Mouse (Mus musculus): ENCODE data around the gene Vma21-ps. TPM values are rescaled to one million over a fixed set of nuclear protein-coding genes. Genes with fewer than 3 reads are reported as not detected.
"Not testable (repeated sequence)": the region's sequence is repeated elsewhere in the genome, so short reads cannot be mapped to it uniquely, and the experiment has no call there.

Vma21-ps gene
- polyA plus RNA-seq (2012; rRNA removed): 1.1 and 2.4 TPM in 2 replicates

DNA sequence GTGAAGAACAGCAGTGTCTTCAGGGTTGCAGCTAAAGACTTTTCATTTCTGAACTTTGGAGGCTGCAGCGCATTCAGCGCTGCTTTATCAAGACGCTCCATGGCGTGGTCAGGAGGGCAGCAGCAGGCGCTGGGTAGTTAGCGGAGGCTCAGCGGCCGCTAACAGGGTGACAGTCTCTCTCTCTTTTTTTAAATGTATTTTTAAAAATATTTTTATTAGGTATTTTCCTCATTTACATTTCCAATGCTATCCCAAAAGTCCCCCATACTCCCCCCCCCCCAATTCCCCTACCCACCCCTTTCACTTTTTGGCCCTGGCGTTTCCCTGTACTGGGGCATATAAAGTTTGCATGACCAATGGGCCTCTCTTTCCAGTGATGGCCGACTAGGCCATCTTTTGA lies at the start of gene Vma21-ps:
Gene Vma21-ps (minus strand): TSS at position 101 of the 400 bp plus-strand sequence.
- H3K4me3 ChIP-seq (ENCODE audit: insufficient read depth, low read length); H3K27ac ChIP-seq (ENCODE audit: insufficient read depth, low read length); H3K4me1 ChIP-seq (ENCODE audit: control insufficient read depth, insufficient read depth, low read length): not testable (repeated sequence)

DNA sequence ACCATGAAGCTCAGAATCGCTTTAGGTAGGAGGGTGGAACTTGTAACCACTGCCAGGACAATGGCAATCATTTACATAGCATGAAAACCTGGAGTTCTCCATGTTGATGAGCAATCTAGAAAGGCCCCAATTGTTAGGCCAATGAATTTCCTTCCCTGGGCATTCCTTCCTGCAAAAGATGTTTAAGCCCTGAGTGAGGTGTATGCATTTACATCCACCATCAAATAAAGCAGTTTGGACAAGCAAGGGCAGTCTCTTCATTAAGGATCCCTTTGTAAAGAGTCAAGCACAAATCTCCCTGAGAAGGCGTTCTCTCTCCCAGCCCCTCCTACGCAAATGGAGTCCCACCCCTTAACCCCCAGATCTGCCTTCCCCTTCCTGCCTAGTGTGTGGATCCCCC lies 46.0 kb upstream of the Vma21-ps start:
- H3K27ac ChIP-seq (ENCODE audit: insufficient read depth, low read length): no peak overlapping the region
- H3K4me3 ChIP-seq (ENCODE audit: insufficient read depth, low read length): no peak overlapping the region
- TF ChIP-seq CTCF (IDR thresholded peaks at IDR 0.05; ENCODE audit: extremely low read depth, insufficient read depth, low read length) (no peak), POLR2A (IDR thresholded peaks at IDR 0.05; ENCODE audit: extremely low read depth, insufficient read depth, low read length) (no peak)
- no peaks in the 10 kb centered on the region for H3K4me1 ChIP-seq (ENCODE audit: control insufficient read depth, insufficient read depth, low read length)

DNA sequence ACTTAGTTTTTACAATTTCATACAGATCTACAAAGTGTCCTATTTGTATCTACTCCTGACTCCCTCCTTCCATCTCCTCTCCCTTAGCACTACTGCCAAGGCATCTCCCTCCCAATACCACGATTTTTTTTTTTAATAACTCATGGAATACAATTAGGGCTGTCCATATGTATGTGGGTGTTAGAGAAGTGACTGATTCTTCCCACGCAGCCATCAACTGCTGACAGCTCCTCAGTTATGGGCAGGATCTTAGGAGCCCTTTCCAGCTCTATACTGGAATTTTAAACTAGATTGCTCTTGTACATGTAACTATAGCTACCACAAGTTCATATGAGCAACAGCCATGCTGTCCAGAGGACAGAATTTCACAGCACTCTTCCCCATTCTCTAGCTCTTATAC lies 33.6 kb upstream of the Vma21-ps start:
- H3K4me3 ChIP-seq (ENCODE audit: insufficient read depth, low read length): no peak overlapping the region
- H3K4me1 ChIP-seq (ENCODE audit: control insufficient read depth, insufficient read depth, low read length): no peaks in the 10 kb centered on the region
- TF ChIP-seq POLR2A (IDR thresholded peaks at IDR 0.05; ENCODE audit: extremely low read depth, insufficient read depth, low read length) (no peak), CTCF (IDR thresholded peaks at IDR 0.05; ENCODE audit: extremely low read depth, insufficient read depth, low read length) (no peak)
- H3K27ac ChIP-seq (ENCODE audit: insufficient read depth, low read length): no peak overlapping the region

DNA sequence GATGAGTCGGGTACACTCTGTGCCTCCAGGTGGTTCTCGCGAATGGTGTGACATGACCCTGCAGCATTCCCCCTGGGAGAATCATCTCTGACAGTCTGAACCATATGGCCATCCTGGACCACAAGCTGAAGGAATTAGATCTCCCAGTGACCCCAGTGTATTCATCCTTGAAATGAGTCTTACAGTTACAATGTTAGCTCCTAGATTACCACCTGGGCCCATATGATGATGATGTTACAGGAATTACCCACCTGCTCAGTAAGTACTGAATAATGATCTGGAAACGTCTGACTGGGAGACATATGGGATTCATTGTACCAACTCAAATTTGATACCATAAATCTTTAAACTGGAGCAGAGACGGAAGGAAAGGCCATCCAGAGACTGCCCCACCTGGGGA lies 29.4 kb upstream of the Vma21-ps start:
- H3K4me3 ChIP-seq (ENCODE audit: insufficient read depth, low read length): no peak overlapping the region
- H3K4me1 ChIP-seq (ENCODE audit: control insufficient read depth, insufficient read depth, low read length): no peaks in the 10 kb centered on the region
- TF ChIP-seq POLR2A (IDR thresholded peaks at IDR 0.05; ENCODE audit: extremely low read depth, insufficient read depth, low read length) (no peak), CTCF (IDR thresholded peaks at IDR 0.05; ENCODE audit: extremely low read depth, insufficient read depth, low read length) (no peak)
- H3K27ac ChIP-seq (ENCODE audit: insufficient read depth, low read length): no peak overlapping the region

DNA sequence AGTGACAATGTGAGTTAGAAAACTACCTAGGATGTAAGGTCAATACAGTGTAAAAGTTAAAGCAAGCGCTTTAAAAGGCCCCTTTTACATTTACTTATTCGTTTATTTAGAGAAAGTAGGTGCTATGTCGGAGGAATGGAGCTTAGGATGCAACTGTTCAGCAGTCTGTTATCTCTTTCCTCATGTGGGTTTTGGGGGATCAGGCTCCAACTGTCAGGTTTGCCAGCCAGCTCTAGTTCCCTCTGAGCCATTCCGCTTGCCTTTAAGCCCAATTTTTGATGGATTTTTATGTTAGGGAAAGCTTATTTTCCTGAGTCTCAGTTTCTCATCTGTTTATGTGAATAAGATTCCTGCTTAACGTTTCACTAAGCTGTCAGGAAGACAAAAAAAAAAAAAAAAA lies 22.3 kb upstream of the Vma21-ps start:
- TF ChIP-seq POLR2A (IDR thresholded peaks at IDR 0.05; ENCODE audit: extremely low read depth, insufficient read depth, low read length): no peak
- TF ChIP-seq CTCF (IDR thresholded peaks at IDR 0.05; ENCODE audit: extremely low read depth, insufficient read depth, low read length): no peak
- Histone ChIP-seq H3K4me1 (ENCODE audit: control insufficient read depth, insufficient read depth, low read length) (no peaks in the 10 kb centered on the region), H3K4me3 (ENCODE audit: insufficient read depth, low read length) (no peak overlapping the region), H3K27ac (ENCODE audit: insufficient read depth, low read length) (no peak overlapping the region)

DNA sequence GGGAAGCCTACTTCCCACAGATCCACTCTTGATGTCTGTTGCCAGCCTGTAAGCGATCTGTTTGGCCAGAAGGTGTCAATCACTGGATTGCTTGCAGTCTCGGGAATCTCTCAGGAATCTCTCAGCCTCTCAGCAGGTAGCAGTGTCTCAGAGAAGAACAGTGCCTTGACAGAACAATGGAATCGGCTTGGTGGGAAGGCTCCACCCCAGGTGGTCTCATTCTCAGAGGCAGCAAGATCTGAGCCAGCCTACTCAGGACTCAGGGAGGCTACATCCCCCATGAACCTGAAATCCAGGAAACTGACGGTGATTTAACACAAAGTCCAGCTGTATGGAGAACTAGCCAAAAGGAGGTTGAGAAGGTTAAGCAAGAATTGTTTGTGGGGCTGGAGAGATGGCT lies 20.5 kb upstream of the Vma21-ps start:
- Histone ChIP-seq H3K4me3 (ENCODE audit: insufficient read depth, low read length) (no peak overlapping the region), H3K27ac (ENCODE audit: insufficient read depth, low read length) (no peak overlapping the region), H3K4me1 (ENCODE audit: control insufficient read depth, insufficient read depth, low read length) (no peaks in the 10 kb centered on the region)
- no peak for TF ChIP-seq CTCF (IDR thresholded peaks at IDR 0.05; ENCODE audit: extremely low read depth, insufficient read depth, low read length)
- no peak for TF ChIP-seq POLR2A (IDR thresholded peaks at IDR 0.05; ENCODE audit: extremely low read depth, insufficient read depth, low read length)

DNA sequence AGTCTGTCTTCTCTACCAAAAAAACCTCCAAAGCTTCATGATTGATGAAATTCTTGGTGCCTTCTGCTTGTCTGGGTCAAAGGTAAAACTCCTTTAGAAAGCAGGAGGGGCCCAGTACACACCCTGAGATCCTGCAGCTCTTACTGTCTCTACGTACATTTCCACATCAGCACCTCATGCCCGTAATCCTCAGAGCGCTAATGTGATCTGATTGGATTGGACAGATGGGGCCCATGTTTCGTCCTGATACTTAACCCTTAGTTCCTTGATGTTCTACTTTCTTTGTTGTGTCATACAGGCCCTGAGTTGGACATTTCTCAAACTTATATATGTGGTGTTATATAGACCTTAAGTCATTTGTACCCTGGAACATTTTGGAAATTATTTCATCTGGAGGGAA lies 9.6 kb downstream of the Vma21-ps start:
- H3K27ac ChIP-seq (ENCODE audit: insufficient read depth, low read length): no peak overlapping the region
- TF ChIP-seq CTCF (IDR thresholded peaks at IDR 0.05; ENCODE audit: extremely low read depth, insufficient read depth, low read length): no peak
- TF ChIP-seq POLR2A (IDR thresholded peaks at IDR 0.05; ENCODE audit: extremely low read depth, insufficient read depth, low read length): no peak
- no peak overlapping the region for H3K4me3 ChIP-seq (ENCODE audit: insufficient read depth, low read length)
- H3K4me1 ChIP-seq (ENCODE audit: control insufficient read depth, insufficient read depth, low read length): no peaks in the 10 kb centered on the region

DNA sequence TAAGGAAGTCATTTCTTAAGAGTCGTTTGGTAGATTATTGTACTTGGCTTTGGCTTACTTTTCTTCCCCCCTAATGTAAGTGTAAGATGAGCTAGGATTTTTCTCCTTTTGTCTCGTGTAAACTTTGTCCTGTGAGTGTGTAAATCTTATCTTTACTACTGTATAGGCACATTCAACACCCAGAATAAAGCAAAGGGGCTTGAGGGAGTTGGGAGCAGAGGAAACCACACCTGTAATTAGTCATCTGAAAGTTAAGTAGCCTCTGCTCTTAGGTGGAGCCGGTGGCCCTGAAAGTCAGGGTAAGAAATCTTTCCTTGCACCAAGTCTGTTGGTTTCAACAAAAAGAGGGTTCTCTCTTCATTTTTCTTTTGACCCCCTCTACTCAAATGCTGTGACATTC lies 23.6 kb downstream of the Vma21-ps start:
- Histone ChIP-seq H3K27ac (ENCODE audit: insufficient read depth, low read length) (no peak overlapping the region), H3K4me1 (ENCODE audit: control insufficient read depth, insufficient read depth, low read length) (no peaks in the 10 kb centered on the region), H3K4me3 (ENCODE audit: insufficient read depth, low read length) (no peak overlapping the region)
- no peak for TF ChIP-seq POLR2A (IDR thresholded peaks at IDR 0.05; ENCODE audit: extremely low read depth, insufficient read depth, low read length)
- no peak for TF ChIP-seq CTCF (IDR thresholded peaks at IDR 0.05; ENCODE audit: extremely low read depth, insufficient read depth, low read length)

DNA sequence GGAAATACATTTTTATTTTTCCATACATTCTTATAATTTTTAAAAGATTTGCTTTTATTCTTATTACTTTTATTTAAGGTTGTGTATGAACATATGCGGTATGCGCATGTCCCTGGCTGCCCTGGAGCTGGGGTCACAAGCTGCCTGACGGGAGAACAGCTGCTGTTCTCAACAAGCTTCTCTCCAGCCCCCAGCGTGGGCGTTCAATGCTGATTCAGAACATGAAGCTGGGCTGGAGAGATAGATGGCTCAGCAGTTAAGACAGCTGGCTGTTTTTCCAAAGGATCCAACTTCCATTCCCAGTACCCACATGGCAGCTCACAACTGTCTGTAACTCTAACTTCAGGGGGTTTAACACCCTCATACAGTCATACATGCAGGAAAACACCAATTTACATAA lies 35.7 kb downstream of the Vma21-ps start:
- TF ChIP-seq POLR2A (IDR thresholded peaks at IDR 0.05; ENCODE audit: extremely low read depth, insufficient read depth, low read length) (no peak), CTCF (IDR thresholded peaks at IDR 0.05; ENCODE audit: extremely low read depth, insufficient read depth, low read length) (no peak)
- Histone ChIP-seq H3K4me1 (ENCODE audit: control insufficient read depth, insufficient read depth, low read length) (peaks cover 2% of the 10 kb centered on the region; the same call in 1 of the 2 replicates), H3K4me3 (ENCODE audit: insufficient read depth, low read length) (no peak overlapping the region), H3K27ac (ENCODE audit: insufficient read depth, low read length) (no peak overlapping the region)

DNA sequence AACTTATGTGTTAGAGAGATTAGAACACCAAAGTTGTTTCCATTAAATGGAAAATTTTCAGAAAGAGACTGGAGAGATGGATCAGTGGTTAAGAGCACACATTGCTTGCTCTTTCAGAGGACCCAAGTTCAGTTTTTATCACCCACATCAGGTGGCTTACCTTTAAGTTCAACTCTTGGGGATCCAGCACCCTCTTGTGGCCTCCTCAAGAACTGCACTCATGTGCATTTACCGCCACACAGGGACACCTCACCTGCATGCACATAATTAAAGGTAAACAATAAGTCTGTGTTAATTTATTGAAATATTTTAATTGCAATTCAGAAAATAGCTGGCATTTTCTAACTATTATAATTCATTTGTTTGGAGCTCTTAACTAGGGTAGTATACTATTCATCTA lies 37.3 kb downstream of the Vma21-ps start:
- no peak overlapping the region for H3K4me3 ChIP-seq (ENCODE audit: insufficient read depth, low read length)
- TF ChIP-seq CTCF (IDR thresholded peaks at IDR 0.05; ENCODE audit: extremely low read depth, insufficient read depth, low read length) (peak; percentile 21; the same call in 1 of the 2 replicates), POLR2A (IDR thresholded peaks at IDR 0.05; ENCODE audit: extremely low read depth, insufficient read depth, low read length) (no peak)
- peaks cover 2% of the 10 kb centered on the region; the same call in 1 of the 2 replicates for H3K4me1 ChIP-seq (ENCODE audit: control insufficient read depth, insufficient read depth, low read length)
- H3K27ac ChIP-seq (ENCODE audit: insufficient read depth, low read length): no peak overlapping the region

Other genes with a start within 250 kb of the Vma21-ps start
- 2.3 TPM in 2 replicates for gene Smc2, start 58.0 kb downstream of the Vma21-ps start, polyA plus RNA-seq (2012; rRNA removed)
- not detected in 2 replicates for gene Toporsl, start 99.0 kb upstream of the Vma21-ps start, polyA plus RNA-seq (2012; rRNA removed)

Data from cortical plate, adult 2 months (tissue).